Mouse (Mus musculus): ENCODE results near the gene Ppfia1.

- TF ChIP-seq CTCF (IDR thresholded peaks at IDR 0.05; ENCODE audit: low read depth) (no peak), EP300 (IDR thresholded peaks at IDR 0.05; ENCODE audit: low read depth) (no peak)
Measured at GRCm38 (mm10) chr7:144441976-144442375, 111.6 kb downstream of the Ppfia1 start.

Measured in heart, postnatal 0 days (tissue).